Mouse (Mus musculus) kidney, postnatal 36 days (tissue): ENCODE results near the gene Olfr1477.
"Not testable (repeated sequence)": the region's sequence is repeated elsewhere in the genome, so short reads cannot be mapped to it uniquely, and the experiment has no call there.

ENCODE experiments used
- DNase-seq, 2 experiments: peaks; one replicate each; pipeline ENCODE4 v3.0.0; 2021 to 2022; ENCODE audit warnings: mixed read lengths in 2 of 2

Gene Olfr1477

DNA sequence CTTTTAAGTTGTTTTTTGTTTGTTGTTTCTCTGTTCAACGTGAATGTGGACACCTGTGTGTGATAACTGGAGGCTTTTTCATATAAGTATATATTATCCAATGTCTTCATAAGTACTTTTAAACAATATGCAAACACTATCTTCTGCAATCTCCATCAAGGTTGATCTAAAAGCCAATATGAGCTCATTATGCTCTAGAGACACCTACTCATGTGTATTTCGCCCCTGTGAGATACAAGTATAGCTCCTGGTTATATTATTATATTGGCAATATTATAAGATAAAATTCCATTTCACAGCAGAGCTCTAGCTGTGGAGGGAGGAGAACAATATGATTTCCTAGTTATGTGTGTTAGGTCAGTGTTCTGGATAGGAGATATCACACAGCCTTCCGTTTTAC is at the start of gene Olfr1477:
Gene Olfr1477, plus strand, starts transcription at position 301 of the 400 bp plus-strand sequence.
- DNase-seq: no peak

- no peak for DNase-seq
These were observed 44.4 kb upstream of the Olfr1477 start, which contains the start of gene Olfr1472 for GRCm38 (mm10) chr19:13455986-13456385. Gene Olfr1472 (minus strand): TSS chr19:13456086.

DNA sequence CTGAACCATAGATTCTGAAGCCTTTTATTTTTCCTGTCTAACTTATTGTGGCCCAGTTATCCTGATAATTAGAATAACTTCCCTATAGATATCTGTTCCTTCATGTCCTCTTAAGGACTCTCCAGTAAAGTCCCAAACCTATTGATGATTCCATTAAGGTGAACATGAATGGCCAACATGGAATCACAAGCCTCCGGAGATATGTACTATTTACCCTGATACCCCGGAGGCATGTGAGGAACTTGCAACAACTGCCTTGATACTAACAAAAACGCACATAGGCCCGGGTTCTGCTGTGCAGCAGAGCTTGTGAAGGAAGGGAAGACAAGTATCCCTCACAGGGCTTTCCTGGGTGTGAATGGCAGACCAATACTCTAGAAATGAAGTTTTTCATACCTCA is 31.1 kb upstream of the Olfr1477 start, which contains the start of gene Olfr1474:
Gene Olfr1474, plus strand, starts transcription at position 301 of the 400 bp plus-strand sequence.
- not testable (repeated sequence) for DNase-seq

DNA sequence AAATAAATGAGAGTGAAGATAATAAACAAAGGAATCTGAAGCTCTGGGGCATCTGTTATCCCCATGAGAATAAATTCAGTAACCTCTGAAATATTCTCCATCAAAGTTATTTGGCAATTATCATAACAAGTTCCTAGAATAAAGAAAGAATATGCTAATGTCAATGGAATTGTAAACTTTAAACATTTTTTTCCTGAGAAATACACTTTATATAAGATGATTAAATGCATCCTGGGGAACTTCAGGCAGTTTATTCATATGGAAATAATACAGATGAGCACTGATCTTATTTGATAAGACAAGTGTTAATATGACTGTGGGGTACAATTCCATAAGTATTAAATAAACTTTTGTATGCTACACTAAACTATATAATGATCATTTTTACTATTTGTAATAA is 20.2 kb upstream of the Olfr1477 start, which contains the start of gene Olfr1475:
Gene Olfr1475, minus strand, starts transcription at position 101 of the 400 bp plus-strand sequence.
- DNase-seq: no peak

GRCm38 (mm10) chr19:13527613-13528012 is 27.3 kb downstream of the Olfr1477 start, which contains the start of gene Olfr1480:
Gene Olfr1480 (plus strand): TSS chr19:13527913.
- DNase-seq: no peak
